Mouse (Mus musculus) C2C12 (cell line): ENCODE results near the gene Fgd3.

ENCODE experiments used
- CTCF ChIP-seq: IDR thresholded peaks from one replicate; pipeline ENCODE4 v1.5.1; 2011; ENCODE audit not compliant: control insufficient read depth, insufficient read depth, insufficient read length
- MAX ChIP-seq: IDR thresholded peaks from one replicate; pipeline ENCODE4 v1.6.1; 2011; ENCODE audit warnings: mild to moderate bottlenecking, control low read depth
- MYOD1 ChIP-seq: IDR thresholded peaks from one replicate; pipeline ENCODE4 v1.6.1; 2011; ENCODE audit warnings: low read depth; ENCODE audit not compliant: control insufficient read depth, insufficient read length
- USF1 ChIP-seq: IDR thresholded peaks from one replicate; pipeline ENCODE4 v1.6.1; 2011; ENCODE audit warnings: low read depth, mild to moderate bottlenecking, control low read depth, moderate library complexity

GRCm38 (mm10) chr13:49320514-49320913 is 403 bp upstream of the Fgd3 start:
- TF ChIP-seq MYOD1 (no peak), USF1 (no peak), CTCF (no peak), MAX (no peak)
